Mouse (Mus musculus): Measurements from ENCODE around the gene Mrgprf.

Gene Mrgprf

DNA sequence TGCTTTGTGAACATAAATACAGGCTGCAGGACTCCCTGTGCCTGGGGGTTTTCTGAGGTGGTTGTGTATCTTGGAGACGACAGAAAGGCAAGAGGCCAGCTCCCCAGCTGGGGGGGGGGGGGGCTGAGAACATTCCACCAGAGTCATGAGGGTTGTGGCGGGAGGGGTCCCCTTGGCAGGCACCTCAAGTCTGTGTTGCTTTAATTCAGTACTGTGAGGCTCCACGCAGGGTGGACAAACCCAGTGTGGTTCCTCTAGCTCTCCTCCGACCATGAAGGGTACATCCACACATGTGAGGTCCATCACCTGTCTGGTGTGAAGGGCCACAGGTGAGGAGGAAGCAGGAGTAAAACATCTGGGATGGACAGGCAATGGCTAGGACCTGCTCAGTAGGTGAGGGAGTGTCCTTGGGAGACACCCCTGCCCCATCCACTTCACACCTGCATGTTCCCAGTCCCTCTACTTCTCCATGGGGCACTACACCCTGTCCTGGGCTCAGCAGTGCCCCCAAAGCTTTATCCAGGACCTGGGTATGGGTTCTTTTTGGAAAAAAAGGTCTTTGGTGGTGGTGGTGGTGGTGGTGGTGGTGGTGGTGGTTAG, 33.9 kb downstream of the Mrgprf start:
- DNase-seq (ENCODE audit: low read depth, low spot score) = no peak

DNA sequence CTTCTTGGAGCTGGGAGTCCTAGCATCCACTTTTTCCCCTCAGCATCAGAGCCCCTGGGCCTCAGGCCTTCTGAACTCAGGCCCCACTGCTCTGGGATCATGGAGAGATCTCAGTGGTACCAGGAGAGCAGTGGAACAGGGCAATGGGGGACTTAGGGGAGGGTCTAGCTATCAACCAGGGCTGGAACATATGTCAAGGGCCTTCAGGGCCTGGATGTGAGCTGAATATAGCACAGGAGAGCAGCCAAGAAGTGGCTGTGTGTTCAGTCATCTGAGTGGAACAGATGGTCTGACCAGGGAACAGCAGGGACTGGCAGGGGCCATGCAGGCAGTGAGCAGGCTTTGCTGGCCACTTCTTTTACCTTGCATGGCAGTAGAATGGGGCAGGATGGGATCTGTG, 34.6 kb downstream of the Mrgprf start:
- DNase-seq (ENCODE audit: low read depth, low spot score) = no peak

DNA sequence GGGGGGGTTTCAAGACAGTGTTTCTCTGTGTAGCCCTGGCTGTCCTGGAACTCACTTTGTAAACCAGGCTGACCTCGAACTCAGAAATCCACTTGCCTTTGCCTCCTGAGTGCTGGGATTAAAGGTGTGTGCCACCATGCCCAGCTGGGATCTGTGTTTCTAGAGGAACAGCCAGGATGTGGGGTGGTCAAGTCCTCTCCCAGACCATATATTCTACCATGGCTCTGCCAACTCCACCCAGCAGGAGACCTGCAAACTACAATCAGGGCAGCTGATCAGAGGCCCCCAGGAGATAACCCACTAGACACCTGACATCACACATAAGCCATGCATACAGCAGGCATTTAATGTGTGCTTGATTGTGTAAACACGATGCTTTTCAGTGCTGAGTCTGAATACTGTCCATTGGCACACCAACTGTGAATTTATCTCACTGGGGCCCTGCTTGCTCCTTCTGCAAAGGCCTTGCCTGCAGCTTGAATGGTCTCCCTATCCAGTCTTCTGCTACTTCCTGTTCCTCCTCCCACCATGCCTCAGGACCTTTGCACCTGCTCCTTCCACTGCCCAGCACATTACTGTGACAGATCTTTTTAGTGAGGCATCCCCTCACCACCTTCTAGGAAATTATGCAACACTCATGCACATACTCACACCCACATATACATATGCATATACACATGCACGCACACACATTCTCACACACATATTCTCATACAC, 35.1 kb downstream of the Mrgprf start:
- no peak for DNase-seq (ENCODE audit: low read depth, low spot score)

DNA sequence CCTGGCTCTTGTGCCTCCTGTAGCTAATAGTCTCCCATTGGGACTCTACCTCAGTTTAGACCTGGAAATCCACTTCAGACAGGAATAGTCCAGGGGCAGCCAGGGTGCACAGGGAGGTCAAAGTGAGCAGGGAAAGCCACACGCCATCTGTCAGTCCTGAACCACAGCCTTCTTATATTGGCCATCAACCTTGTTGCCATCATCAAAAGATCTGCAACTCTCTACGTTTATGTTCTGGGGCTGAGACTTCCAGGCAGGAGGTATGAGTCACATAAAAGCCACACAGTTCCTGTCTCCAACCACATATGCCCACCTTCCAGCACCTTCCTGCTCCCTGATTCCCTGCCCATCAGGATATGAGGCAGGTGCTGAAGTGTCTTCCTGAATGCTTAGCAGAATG, 37.3 kb downstream of the Mrgprf start:
- DNase-seq (ENCODE audit: low read depth, low spot score) = no peak

DNA sequence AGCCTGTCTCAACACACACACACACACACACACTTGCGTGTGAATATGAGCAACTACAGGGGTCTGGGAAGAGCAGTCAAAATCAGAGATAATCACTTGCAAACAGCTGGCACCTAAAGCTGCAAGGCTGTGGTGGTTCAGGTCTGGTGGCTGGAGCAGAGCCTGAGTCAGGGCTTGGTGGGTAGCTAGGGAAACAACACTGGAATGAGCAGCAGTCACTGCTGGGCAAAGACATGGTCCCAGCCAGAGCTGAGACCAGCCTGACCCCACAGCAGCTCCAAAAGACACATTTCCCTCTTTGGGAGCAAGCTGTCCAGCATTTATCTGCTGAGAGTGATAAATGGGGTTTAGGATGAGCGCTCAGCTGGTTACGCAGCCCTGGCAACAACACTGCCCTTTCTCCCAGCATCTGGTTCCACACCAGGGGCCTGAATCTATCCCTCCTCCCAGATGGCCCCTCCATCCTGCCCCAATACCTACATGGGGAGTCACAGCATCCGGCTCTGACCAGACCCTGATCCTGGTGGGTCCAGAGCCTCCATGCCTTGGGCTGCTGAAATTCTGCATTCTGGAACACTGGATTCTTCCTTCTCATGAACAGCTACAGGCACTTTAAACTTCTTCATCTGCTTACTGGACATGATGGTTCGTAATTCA, 39.7 kb downstream of the Mrgprf start:
- no peak for DNase-seq (ENCODE audit: low read depth, low spot score)

Measured in telencephalon, adult 2 months (tissue).